Comparison of ENCODE assay signal across 8 mouse cellular contexts in the genomic region with DNA sequence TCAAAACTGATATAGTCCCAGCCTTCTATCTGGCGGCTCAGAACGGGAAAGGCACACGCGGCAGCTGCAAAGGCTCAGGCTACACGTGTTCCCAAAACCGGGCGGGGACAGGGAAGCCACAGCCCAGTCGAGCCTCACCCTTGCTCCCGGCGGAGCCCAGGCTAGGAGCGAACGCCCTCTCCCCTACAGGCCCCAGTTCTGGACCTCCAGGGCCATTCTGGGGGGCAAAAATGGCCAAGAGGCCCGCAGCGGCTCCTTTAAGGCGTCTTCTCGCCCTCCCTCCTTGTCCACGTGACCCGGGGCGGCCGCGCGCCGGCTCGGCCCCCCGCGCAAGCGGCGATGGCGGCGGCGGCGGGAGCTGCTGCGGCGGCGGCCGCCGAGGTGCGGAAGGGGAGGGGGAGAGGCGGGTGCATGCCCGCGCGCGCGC. TPM values are rescaled to one million over a fixed set of nuclear protein-coding genes. Genes with fewer than 3 reads are reported as not detected.
DNase-seq lines count a peak whose midpoint lies in the region; ATAC-seq and TF ChIP-seq lines count a peak whose summit lies in the region.

A gene (minus strand): TSS at position 106 of the 427 bp plus-strand sequence.
A gene (plus strand): TSS at position 310 of the 427 bp plus-strand sequence.

- peak; percentile 34 for ATAC-seq in cerebellum, adult (ENCODE audit: insufficient number of reproducible peaks, low FRiP score, low TSS enrichment)
- ATAC-seq in forebrain, embryonic 14.5 days = peak; percentile 27
- ATAC-seq in neural tube, embryonic 15.5 days (ENCODE audit: low FRiP score) = peak; percentile 30

- no peaks in the 10 kb centered on the region for H3K27me3 ChIP-seq in ES-Bruce4 (ENCODE audit: control insufficient read depth, insufficient read depth, low read length, poor library complexity, severe bottlenecking)
- H3K27me3 ChIP-seq in forebrain, embryonic 14.5 days (replicated peaks; ENCODE audit: control insufficient read depth, insufficient read depth, low read length) = no peaks in the 10 kb centered on the region
- H3K27me3 ChIP-seq in neural tube, embryonic 15.5 days (replicated peaks) = no peaks in the 10 kb centered on the region

- intact Hi-C loops in heart, postnatal 10 days (cut with DNase I) = no loop called here

- peak; percentile 83 for DNase-seq in forebrain, embryonic 14.5 days (ENCODE audit: low spot score)
- peak; percentile 85 for DNase-seq in heart, postnatal 10 days
- peak; percentile 78 for DNase-seq in layer of hippocampus, adult 11-12 months (ENCODE audit: low spot score)
- peak; percentile 84 for DNase-seq in lung, adult 2 months
- peak; percentile 83 for DNase-seq in testis, postnatal 14 days (ENCODE audit: low spot score)

- peak within 1 kb of the TSS; percentile 96 for H3K4me3 ChIP-seq in ES-Bruce4 (ENCODE audit: low read depth, low read length)
- H3K4me3 ChIP-seq in forebrain, embryonic 14.5 days (ENCODE audit: low read depth, low read length) = peak within 1 kb of the TSS; percentile 82
- H3K4me3 ChIP-seq in lung, adult 2 months (replicated peaks; ENCODE audit: extremely low read depth, low read depth, low read length) = peak within 1 kb of the TSS; percentile 87
- H3K4me3 ChIP-seq in neural tube, embryonic 15.5 days (replicated peaks) = peak within 1 kb of the TSS; percentile 86

- under 1% methylated on average over 43 of the region's 44 CpGs for WGBS in forebrain, embryonic 14.5 days
- under 1% methylated on average over 41 of the region's 44 CpGs for WGBS in lung, adult 2 months
- 0% methylated on average over 24 of the region's 44 CpGs for WGBS in neural tube, embryonic 15.5 days

- H3K9ac ChIP-seq in ES-Bruce4 (ENCODE audit: low read depth, poor library complexity, severe bottlenecking) = peak within 1 kb of the TSS; percentile 94
- peak within 1 kb of the TSS; percentile 94 for H3K9ac ChIP-seq in forebrain, embryonic 14.5 days (ENCODE audit: low read length)
- H3K9ac ChIP-seq in neural tube, embryonic 15.5 days (replicated peaks) = peak within 1 kb of the TSS; percentile 95

- no peaks in the 10 kb centered on the region for H3K9me3 ChIP-seq in ES-Bruce4 (replicated peaks; ENCODE audit: control insufficient read depth, insufficient read depth, low read length, poor library complexity, severe bottlenecking)
- H3K9me3 ChIP-seq in forebrain, embryonic 14.5 days (replicated peaks; ENCODE audit: control insufficient read depth, low read length) = no peaks in the 10 kb centered on the region
- no peaks in the 10 kb centered on the region for H3K9me3 ChIP-seq in neural tube, embryonic 15.5 days (replicated peaks)

- H3K4me1 ChIP-seq in ES-Bruce4 (ENCODE audit: control insufficient read depth, insufficient read depth, low read length) = peaks cover under 1% of the 10 kb centered on the region
- peaks cover 29% of the 10 kb centered on the region for H3K4me1 ChIP-seq in forebrain, embryonic 14.5 days (ENCODE audit: control insufficient read depth, insufficient read depth, low read length)
- H3K4me1 ChIP-seq in lung, adult 2 months (ENCODE audit: control insufficient read depth, insufficient read depth, low read length) = peaks cover 5% of the 10 kb centered on the region; the same call in 1 of the 2 replicates
- peaks cover 49% of the 10 kb centered on the region for H3K4me1 ChIP-seq in neural tube, embryonic 15.5 days

- no peaks in the 10 kb centered on the region for H3K36me3 ChIP-seq in ES-Bruce4 (ENCODE audit: control insufficient read depth, insufficient read depth, low read length, poor library complexity, severe bottlenecking)
- H3K36me3 ChIP-seq in forebrain, embryonic 14.5 days (ENCODE audit: control insufficient read depth, insufficient read depth, low read length) = peaks cover 30% of the 10 kb centered on the region
- H3K36me3 ChIP-seq in neural tube, embryonic 15.5 days = peaks cover 12% of the 10 kb centered on the region

- H3K27ac ChIP-seq in ES-Bruce4 (ENCODE audit: insufficient read depth, low read length) = peak within 1 kb of the TSS; percentile 7
- H3K27ac ChIP-seq in forebrain, embryonic 14.5 days (ENCODE audit: low read depth, low read length) = peak within 1 kb of the TSS; percentile 97
- peak within 1 kb of the TSS; percentile 97 for H3K27ac ChIP-seq in neural tube, embryonic 15.5 days (replicated peaks)

- peak within 1 kb of the TSS; percentile 96 for H3K4me2 ChIP-seq in forebrain, embryonic 14.5 days (ENCODE audit: low read length)
- peak within 1 kb of the TSS; percentile 98 for H3K4me2 ChIP-seq in neural tube, embryonic 15.5 days

- no peak for TF ChIP-seq CTCF in ES-Bruce4 (IDR thresholded peaks at IDR 0.05; ENCODE audit: low read depth, low read length)
- no peak for TF ChIP-seq CTCF in lung, adult 2 months (IDR thresholded peaks at IDR 0.05; ENCODE audit: insufficient read depth, low read length)

- TF ChIP-seq EP300 in ES-Bruce4 (IDR thresholded peaks at IDR 0.05; ENCODE audit: insufficient read depth, low read depth, low read length) = no peak

- TF ChIP-seq POLR2A in ES-Bruce4 (IDR thresholded peaks at IDR 0.05; ENCODE audit: insufficient read depth, low read length) = no peak
- TF ChIP-seq POLR2A in lung, adult 2 months (IDR thresholded peaks at IDR 0.05; ENCODE audit: borderline replicate concordance, extremely low read depth, low read depth, low read length) = peak; percentile 64; the same call in 1 of the 2 replicates

RNA-seq across cellular contexts. Expression of the first gene that starts in this region (rescaled TPM):
- 9.9 and 10.8 TPM in 2 replicates for polyA plus RNA-seq in ES-Bruce4 (2011; ENCODE audit: insufficient read depth, insufficient read length, low read depth, missing spikeins)
- 1.3 and 1.4 TPM in 2 replicates for polyA plus RNA-seq in forebrain, embryonic 14.5 days (2014; fragmentation: Nextera tagmentation; extraction: Ambion mirVana)
- 1 to 10 TPM; 3.1 to 5.6 TPM for total RNA-seq in heart, postnatal 10 days (2021)
- polyA plus RNA-seq in lung, adult 2 months (2012; rRNA removed) = 25.8 and 27.7 TPM in 2 replicates
- polyA plus RNA-seq in neural tube, embryonic 15.5 days (2015; fragmentation: Nextera tagmentation; extraction: Ambion mirVana) = 1.7 and 4.0 TPM in 2 replicates

RNA-seq across cellular contexts. Expression of the second gene that starts in this region (rescaled TPM):
- 60.9 and 75.4 TPM in 2 replicates for polyA plus RNA-seq in ES-Bruce4 (2011; ENCODE audit: insufficient read depth, insufficient read length, low read depth, missing spikeins)
- polyA plus RNA-seq in forebrain, embryonic 14.5 days (2014; fragmentation: Nextera tagmentation; extraction: Ambion mirVana) = 62.5 and 76.9 TPM in 2 replicates
- total RNA-seq in heart, postnatal 10 days (2021) = 10 to 100 TPM; 52.4 to 58.2 TPM
- polyA plus RNA-seq in lung, adult 2 months (2012; rRNA removed) = 192 and 199 TPM in 2 replicates
- polyA plus RNA-seq in neural tube, embryonic 15.5 days (2015; fragmentation: Nextera tagmentation; extraction: Ambion mirVana) = 80.4 and 81.2 TPM in 2 replicates

Comparison
In these comparisons a context has a peak if more than half of its experiments do, and no peak if none do; other contexts are left out.
1. Peak in every context shown above with its lines: DNase-seq, ATAC-seq, H3K4me3 ChIP-seq and H3K27ac ChIP-seq.
2. H3K27ac ChIP-seq: peak in every context shown above with its lines; median percentile 97 in forebrain, embryonic 14.5 days; 97 in neural tube, embryonic 15.5 days; 7 in ES-Bruce4.